Comparison of ENCODE assay signal across 8 mouse cellular contexts in the genomic region with DNA sequence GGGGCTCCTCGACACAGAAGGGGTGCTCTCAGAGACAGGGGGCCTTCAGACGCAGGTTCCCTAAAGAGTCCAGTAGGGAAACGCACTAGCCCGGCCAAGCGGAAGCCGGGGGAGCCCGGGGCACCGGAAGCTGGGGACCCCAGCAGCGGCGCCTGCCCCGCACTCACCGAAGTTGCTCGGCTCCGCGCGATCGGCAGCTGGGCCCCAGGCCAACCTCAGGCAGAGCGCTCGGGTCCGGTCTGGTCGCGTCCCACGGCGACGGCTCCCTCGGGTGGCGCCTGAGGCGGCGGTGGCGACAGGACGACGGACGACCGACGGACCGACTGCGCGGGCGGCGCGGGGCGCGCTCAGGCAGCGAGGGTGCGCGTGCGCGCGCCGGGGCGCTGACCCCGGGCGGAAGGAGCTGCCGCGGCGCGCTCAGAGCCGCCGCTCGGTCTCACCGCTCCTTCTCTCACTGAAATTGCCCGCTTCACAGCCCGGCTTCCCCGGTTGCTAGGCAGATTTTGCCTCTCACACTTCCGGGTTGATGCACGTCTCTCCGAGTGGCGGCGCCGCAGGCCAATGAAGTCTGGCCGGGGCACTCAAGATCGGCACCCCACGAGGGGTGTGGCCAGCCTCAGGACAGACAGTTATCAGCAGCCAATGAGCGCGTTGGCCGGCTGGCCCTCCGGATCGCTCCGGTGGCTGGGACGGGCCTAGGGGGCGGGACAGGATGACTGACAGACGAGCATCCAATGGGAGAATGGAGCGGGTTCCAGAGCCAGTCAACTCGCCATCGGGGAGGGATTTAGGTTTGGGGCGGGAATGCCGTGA. TPM values are rescaled to one million over a fixed set of nuclear protein-coding genes. Genes with fewer than 3 reads are reported as not detected.
A peak's percentile ranks its signal among the peaks of the same experiment; 100 is the strongest.
DNase-seq lines count a peak whose midpoint lies in the region; ATAC-seq and TF ChIP-seq lines count a peak whose summit lies in the region.

A gene (minus strand): TSS at position 609 of the 813 bp plus-strand sequence.

- peaks cover 4 to 32% of the 10 kb centered on the region in 2 experiments for H3K4me1 ChIP-seq in CH12.LX (ENCODE audit: control insufficient read depth in 1 of 2, insufficient read depth in 2 of 2)
- peaks cover 4% of the 10 kb centered on the region; the same call in 1 of the 2 replicates for H3K4me1 ChIP-seq in forebrain, embryonic 11.5 days (replicated peaks; ENCODE audit: control insufficient read depth, insufficient read depth, low read length)
- peaks cover 20% of the 10 kb centered on the region for H3K4me1 ChIP-seq in heart, embryonic 16.5 days (ENCODE audit: control insufficient read depth, insufficient read depth, low read length)
- H3K4me1 ChIP-seq in liver, embryonic 15.5 days (replicated peaks): peaks cover 44% of the 10 kb centered on the region
- peaks cover 17% of the 10 kb centered on the region for H3K4me1 ChIP-seq in neural tube, embryonic 12.5 days

- peak within 1 kb of the TSS; percentile 92 for H3K9ac ChIP-seq in CH12.LX (ENCODE audit: insufficient read depth, low read depth)
- H3K9ac ChIP-seq in forebrain, embryonic 11.5 days (ENCODE audit: low read length): peak within 1 kb of the TSS; percentile 78
- H3K9ac ChIP-seq in heart, embryonic 16.5 days (ENCODE audit: low read length): peak within 1 kb of the TSS; percentile 94
- H3K9ac ChIP-seq in liver, embryonic 15.5 days: peak within 1 kb of the TSS; percentile 92
- peak within 1 kb of the TSS; percentile 79 for H3K9ac ChIP-seq in neural tube, embryonic 12.5 days

- peak; percentile 29 for TF ChIP-seq RAD21 in CH12.LX (IDR thresholded peaks at IDR 0.05; ENCODE audit: low read depth, low read length)

- peaks cover 26% of the 10 kb centered on the region for H3K79me2 ChIP-seq in CH12.LX (replicated peaks; ENCODE audit: control insufficient read depth, extremely low read depth, insufficient read depth, poor library complexity, severe bottlenecking)

- WGBS in forebrain, embryonic 11.5 days: under 1% methylated on average over 83 of the region's 87 CpGs
- WGBS in heart, embryonic 16.5 days: under 1% methylated on average over 81 of the region's 87 CpGs
- WGBS in liver, embryonic 15.5 days (ENCODE audit: insufficient replicate concordance): under 1% methylated on average over 87 of the region's 87 CpGs
- under 1% methylated on average over 87 of the region's 87 CpGs for WGBS in neural tube, embryonic 12.5 days

- H3K4me2 ChIP-seq in CH12.LX (ENCODE audit: insufficient read depth, low read depth, poor library complexity, severe bottlenecking): peak within 1 kb of the TSS; percentile 90
- H3K4me2 ChIP-seq in forebrain, embryonic 11.5 days (ENCODE audit: low read depth, low read length, severe bottlenecking): peak within 1 kb of the TSS; percentile 85
- peak within 1 kb of the TSS; percentile 88 for H3K4me2 ChIP-seq in heart, embryonic 16.5 days (ENCODE audit: low read depth, low read length)
- H3K4me2 ChIP-seq in liver, embryonic 15.5 days: peak within 1 kb of the TSS; percentile 96
- peak within 1 kb of the TSS; percentile 88 for H3K4me2 ChIP-seq in neural tube, embryonic 12.5 days (replicated peaks)

- TF ChIP-seq EP300 in CH12.LX (IDR thresholded peaks at IDR 0.05; ENCODE audit: low read length): no peak

- TF ChIP-seq POLR2A in CH12.LX (IDR thresholded peaks at IDR 0.05; ENCODE audit: low read depth, low read length): peak; percentile 55; the same call in 1 of the 2 replicates

- peak in 1 of 2 experiments; percentile 47; a peak in 2 of 4 replicates for TF ChIP-seq CTCF in CH12.LX (conservative IDR thresholded peaks at IDR 0.05 in 1 of 2, IDR thresholded peaks at IDR 0.05 in 1 of 2; ENCODE audit: low read depth in 2 of 2, low read length in 2 of 2)

- ATAC-seq in forebrain, embryonic 11.5 days (replicated peaks; ENCODE audit: low FRiP score): peak; percentile 100
- ATAC-seq in heart, embryonic 16.5 days (replicated peaks; ENCODE audit: extremely low read depth, insufficient read depth, low FRiP score): peak; percentile 99
- ATAC-seq in liver, embryonic 15.5 days (ENCODE audit: insufficient read depth): peak; percentile 96
- peak; percentile 100 for ATAC-seq in neural tube, embryonic 12.5 days (ENCODE audit: low FRiP score, low read depth)

- dilution Hi-C loops in CH12.LX (cut with MboI; ENCODE audit: extremely low pct_ligation_motif_present, extremely low pct_unique_long_range_greater_than_20kb, low sequenced_read_pairs): no loop called here

- peak within 1 kb of the TSS; percentile 87 for H3K27ac ChIP-seq in CH12.LX (ENCODE audit: insufficient read depth, low read depth)
- peak within 1 kb of the TSS; percentile 89 for H3K27ac ChIP-seq in forebrain, embryonic 11.5 days (ENCODE audit: low read depth, low read length)
- peak within 1 kb of the TSS; percentile 90 for H3K27ac ChIP-seq in heart, embryonic 16.5 days (ENCODE audit: low read length)
- peak within 1 kb of the TSS; percentile 96 for H3K27ac ChIP-seq in liver, embryonic 15.5 days (replicated peaks)
- peak within 1 kb of the TSS; percentile 86 for H3K27ac ChIP-seq in neural tube, embryonic 12.5 days

- H3K9me3 ChIP-seq in CH12.LX (replicated peaks; ENCODE audit: low read length): no peaks in the 10 kb centered on the region
- H3K9me3 ChIP-seq in forebrain, embryonic 11.5 days (ENCODE audit: control insufficient read depth, low read length): no peaks in the 10 kb centered on the region
- no peaks in the 10 kb centered on the region for H3K9me3 ChIP-seq in heart, embryonic 16.5 days (replicated peaks; ENCODE audit: control insufficient read depth, low read length)
- no peaks in the 10 kb centered on the region for H3K9me3 ChIP-seq in liver, embryonic 15.5 days (replicated peaks)
- no peaks in the 10 kb centered on the region for H3K9me3 ChIP-seq in neural tube, embryonic 12.5 days

- peak within 1 kb of the TSS; percentile 94 to 97 (median 95) for H3K4me3 ChIP-seq in CH12.LX (replicated peaks in 1 of 3; ENCODE audit: low read depth in 2 of 3, low read length in 2 of 3, poor library complexity in 1 of 3)
- peak within 1 kb of the TSS; percentile 89 for H3K4me3 ChIP-seq in forebrain, embryonic 11.5 days (ENCODE audit: low read depth, low read length)
- peak within 1 kb of the TSS; percentile 98 for H3K4me3 ChIP-seq in heart, embryonic 16.5 days (ENCODE audit: low read length)
- peak within 1 kb of the TSS; percentile 86 for H3K4me3 ChIP-seq in liver, embryonic 15.5 days (replicated peaks)
- peak within 1 kb of the TSS; percentile 93 for H3K4me3 ChIP-seq in neural tube, embryonic 12.5 days

- peak; percentile 100 for DNase-seq in CH12.LX (ENCODE audit: extremely low read depth)
- peak; percentile 99 for DNase-seq in c-Kit-positive CD71-positive TER-119-negative erythroid progenitor cells, embryonic 14.5 days (ENCODE audit: low read depth)
- DNase-seq in forebrain, embryonic 11.5 days (ENCODE audit: low spot score): peak; percentile 100
- peak; percentile 100 for DNase-seq in kidney, postnatal 36 days
- DNase-seq in telencephalon, adult 2 months (ENCODE audit: low read depth, low spot score): peak; percentile 99

- H3K27me3 ChIP-seq in CH12.LX (replicated peaks): no peaks in the 10 kb centered on the region
- no peaks in the 10 kb centered on the region for H3K27me3 ChIP-seq in forebrain, embryonic 11.5 days (ENCODE audit: control insufficient read depth, insufficient read depth, low read length)
- no peaks in the 10 kb centered on the region for H3K27me3 ChIP-seq in heart, embryonic 16.5 days (ENCODE audit: control insufficient read depth, insufficient read depth, low read length)
- H3K27me3 ChIP-seq in liver, embryonic 15.5 days: no peaks in the 10 kb centered on the region
- no peaks in the 10 kb centered on the region for H3K27me3 ChIP-seq in neural tube, embryonic 12.5 days (replicated peaks)

- H3K36me3 ChIP-seq in CH12.LX (replicated peaks in 1 of 2; ENCODE audit: control insufficient read depth in 1 of 2, insufficient read depth in 1 of 2, low read length in 1 of 2): peaks cover 4 to 21% of the 10 kb centered on the region in 2 experiments
- no peaks in the 10 kb centered on the region for H3K36me3 ChIP-seq in forebrain, embryonic 11.5 days (ENCODE audit: control insufficient read depth, insufficient read depth, low read length)
- H3K36me3 ChIP-seq in heart, embryonic 16.5 days (ENCODE audit: control insufficient read depth, insufficient read depth): 0 out of 2 replicates have a peak, but pooled peaks cover 2% of the 10 kb centered on the region
- H3K36me3 ChIP-seq in liver, embryonic 15.5 days (replicated peaks): peaks cover 14% of the 10 kb centered on the region
- peaks cover 2% of the 10 kb centered on the region; the same call in 1 of the 2 replicates for H3K36me3 ChIP-seq in neural tube, embryonic 12.5 days

- in situ Hi-C loops in CH12.LX (cut with MboI; ENCODE audit: low pct_ligation_motif_present, low pct_unique_long_range_greater_than_20kb, low sequenced_read_pairs): no loop called here

TF ChIP-seq in CH12.LX, 34 proteins besides CTCF, POLR2A, EP300 and RAD21 (continues in another document):
- TF ChIP-seq SMC3 (IDR thresholded peaks at IDR 0.05; ENCODE audit: low read depth, low read length): no peak; the same call in 1 of the 2 replicates
- TF ChIP-seq CHD2 (IDR thresholded peaks at IDR 0.05; ENCODE audit: low read length): peak; percentile 96
- TF ChIP-seq NELFE (IDR thresholded peaks at IDR 0.05; ENCODE audit: low read depth, low read length): peak; percentile 74; the same call in 1 of the 2 replicates
- TF ChIP-seq TBP (conservative IDR thresholded peaks at IDR 0.05; ENCODE audit: low read depth, low read length): peak; percentile 67
- peak; percentile 68 for TF ChIP-seq TCF12 (IDR thresholded peaks at IDR 0.05; ENCODE audit: low read depth, low read length)
- peak; percentile 53; the same call in 1 of the 2 replicates for TF ChIP-seq KAT2A (IDR thresholded peaks at IDR 0.05; ENCODE audit: insufficient replicate concordance, low read length)
- no peak; the same call in 1 of the 2 replicates for TF ChIP-seq ZMIZ1 (IDR thresholded peaks at IDR 0.05; ENCODE audit: low read depth, low read length)
- peak; percentile 76; the same call in 1 of the 2 replicates for TF ChIP-seq E2F4 (IDR thresholded peaks at IDR 0.05; ENCODE audit: insufficient replicate concordance, low read depth, low read length)
- no peak for TF ChIP-seq USF1 (IDR thresholded peaks at IDR 0.05; ENCODE audit: low read depth, low read length)
- TF ChIP-seq ZC3H11A (IDR thresholded peaks at IDR 0.05; ENCODE audit: low read depth, low read length): no peak
- TF ChIP-seq PAX5 (IDR thresholded peaks at IDR 0.05; ENCODE audit: low read length): no peak
- no peak for TF ChIP-seq ZKSCAN1 (IDR thresholded peaks at IDR 0.05; ENCODE audit: borderline replicate concordance, low read depth, low read length)

RNA-seq across cellular contexts. Expression of the gene that starts here (rescaled TPM):
- total RNA-seq in CH12.LX (2012; rRNA removed) (70.8 and 73.2 TPM in 2 replicates), CH12.LX (2014; rRNA removed) (31.5 and 35.7 TPM in 2 replicates)
- 95.1 and 122 TPM in 2 replicates for polyA plus RNA-seq in CH12.LX (2012; ENCODE audit: insufficient read length, low read depth)
- 81.7 and 88.6 TPM in 2 replicates for polyA plus RNA-seq in forebrain, embryonic 11.5 days (2014; fragmentation: Nextera tagmentation; extraction: Ambion mirVana)
- 26.2 and 26.8 TPM in 2 replicates for polyA plus RNA-seq in heart, embryonic 16.5 days (2015; fragmentation: Nextera tagmentation; extraction: Ambion mirVana)
- polyA plus RNA-seq in liver, embryonic 15.5 days (2015; fragmentation: Nextera tagmentation; extraction: Ambion mirVana): 28.0 and 32.2 TPM in 2 replicates
- 61.3 and 66.9 TPM in 2 replicates for polyA plus RNA-seq in neural tube, embryonic 12.5 days (2016; fragmentation: Nextera tagmentation; extraction: Ambion mirVana)

Comparison
In these comparisons a context has a peak if more than half of its experiments do, and no peak if none do; other contexts are left out.
1. Peak in every context shown above with its lines: DNase-seq, ATAC-seq, H3K4me3 ChIP-seq and H3K27ac ChIP-seq.